Mouse (Mus musculus): ENCODE results near the gene Jsrp1. TPM values are rescaled to one million over a fixed set of nuclear protein-coding genes. Genes with fewer than 3 reads are reported as not detected.

The Jsrp1 gene
- polyA plus RNA-seq, 1 experiment from 2014 or later = 0.70 TPM

DNA sequence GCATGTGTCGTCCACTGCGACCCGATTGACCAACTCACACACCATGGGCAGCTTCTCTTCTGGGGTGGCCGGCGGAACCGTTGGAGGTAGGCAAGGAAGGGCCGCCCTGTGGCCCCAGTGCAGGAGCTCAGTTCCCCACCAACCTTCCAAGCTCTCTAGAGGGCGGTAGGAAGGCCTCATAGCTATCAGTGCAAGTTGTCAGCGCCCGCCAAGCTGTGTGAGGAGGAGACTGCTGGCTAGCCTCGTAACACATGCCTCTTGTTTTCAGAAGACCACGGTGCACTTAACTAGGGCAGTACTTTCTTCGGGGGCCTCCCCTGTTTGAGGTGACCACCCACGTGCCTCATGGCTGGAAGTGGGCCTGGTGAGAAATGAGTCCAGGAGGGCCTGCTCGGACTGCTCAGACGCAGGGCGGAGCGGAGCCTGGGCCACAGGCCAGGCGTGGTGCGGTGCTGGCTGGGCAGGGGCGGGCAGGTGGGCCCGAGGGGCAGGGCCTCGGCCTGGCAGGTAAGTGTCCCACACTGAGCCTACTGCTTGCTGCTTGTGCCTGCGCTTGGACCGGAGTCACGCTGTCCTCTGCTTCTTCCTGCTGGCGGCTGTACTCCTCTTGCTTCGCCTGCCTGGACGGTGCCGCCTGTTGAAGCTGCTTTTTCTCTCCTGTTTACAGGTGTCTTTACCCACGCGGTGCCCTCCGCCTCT is 21.7 kb downstream of the Jsrp1 start:
- Histone ChIP-seq H3K9ac (ENCODE audit: low read depth, low read length) (0 out of 2 replicates have a peak overlapping the region, but pooled peaks have one; percentile 19), H3K4me3 (ENCODE audit: low read length) (no peak overlapping the region), H3K27me3 (replicated peaks; ENCODE audit: control insufficient read depth, insufficient read depth, low read length) (no peaks in the 10 kb centered on the region), H3K4me1 (ENCODE audit: control insufficient read depth, insufficient read depth, low read length) (peaks cover 12% of the 10 kb centered on the region), H3K9me3 (ENCODE audit: control insufficient read depth, low read length) (no peaks in the 10 kb centered on the region), H3K36me3 (ENCODE audit: control insufficient read depth, insufficient read depth, low read length) (peaks cover 53% of the 10 kb centered on the region), H3K4me2 (ENCODE audit: low read depth, low read length) (no peak overlapping the region), H3K27ac (ENCODE audit: low read length) (peak overlapping the region; percentile 45; the same call in 1 of the 2 replicates)
- ATAC-seq = no peak
- 81% methylated on average over 33 of the region's 33 CpGs for whole genome bisulfite sequencing

DNA sequence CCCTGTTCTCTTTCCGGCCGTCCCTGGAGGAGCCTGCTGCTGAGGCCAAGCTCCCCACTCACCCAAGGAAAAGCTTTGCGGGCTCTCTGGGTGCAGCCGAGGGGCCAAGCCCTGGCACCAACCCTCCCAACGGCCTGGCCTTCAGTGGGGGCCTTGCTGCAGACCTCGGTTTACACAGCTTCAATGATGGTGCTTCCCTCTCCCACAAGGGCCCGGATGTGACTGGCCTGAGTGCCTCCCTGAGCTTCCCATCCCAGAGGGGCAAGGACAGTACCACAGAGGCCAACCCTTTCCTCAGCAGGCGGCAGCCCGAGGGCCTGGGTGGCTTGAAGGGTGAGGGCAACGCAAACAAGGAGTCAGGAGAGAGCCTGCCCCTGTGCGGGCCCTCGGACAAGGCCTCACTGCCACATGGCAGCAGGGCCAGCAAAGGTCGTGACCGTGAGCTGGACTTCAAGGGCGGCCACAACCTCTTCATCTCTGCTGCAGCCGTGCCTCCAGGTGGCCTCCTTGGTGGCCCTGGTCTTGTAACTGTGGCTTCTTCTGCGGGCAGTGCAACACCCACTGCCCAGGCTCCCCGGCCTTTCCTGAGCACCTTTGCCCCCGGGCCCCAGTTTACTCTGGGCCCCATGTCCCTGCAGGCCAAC is 22.4 kb downstream of the Jsrp1 start:
- Histone ChIP-seq H3K27me3 (replicated peaks; ENCODE audit: control insufficient read depth, insufficient read depth, low read length) (no peaks in the 10 kb centered on the region), H3K9me3 (ENCODE audit: control insufficient read depth, low read length) (no peaks in the 10 kb centered on the region), H3K27ac (ENCODE audit: low read length) (peak overlapping the region; percentile 45; the same call in 1 of the 2 replicates), H3K4me1 (ENCODE audit: control insufficient read depth, insufficient read depth, low read length) (peaks cover 8% of the 10 kb centered on the region), H3K9ac (ENCODE audit: low read depth, low read length) (peak overlapping the region; percentile 19; the same call in 1 of the 2 replicates), H3K4me3 (ENCODE audit: low read length) (no peak overlapping the region), H3K4me2 (ENCODE audit: low read depth, low read length) (no peak overlapping the region), H3K36me3 (ENCODE audit: control insufficient read depth, insufficient read depth, low read length) (peaks cover 61% of the 10 kb centered on the region)
- WGBS = 85% methylated on average over 19 of the region's 19 CpGs
- no peak for ATAC-seq

DNA sequence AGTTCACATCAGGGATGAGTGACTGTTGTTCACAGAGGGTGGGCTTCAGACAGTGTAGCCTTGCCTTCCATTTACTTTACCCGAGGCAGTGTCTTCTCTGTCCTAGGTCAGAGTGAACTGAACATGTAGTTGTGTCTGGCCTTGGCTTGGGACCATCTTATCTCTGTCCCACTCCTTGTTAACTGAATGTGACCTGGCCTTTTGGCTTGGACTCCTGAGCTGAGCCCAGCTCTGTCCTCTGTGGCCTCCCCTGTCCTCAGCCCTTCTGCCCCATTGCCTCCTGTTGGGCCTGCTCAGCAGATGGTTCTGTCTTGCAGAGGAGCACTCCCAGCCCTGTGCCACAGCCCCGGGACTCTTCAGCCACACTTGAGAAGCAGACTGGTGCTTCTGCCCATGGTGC is 25.8 kb downstream of the Jsrp1 start:
- H3K27ac ChIP-seq (ENCODE audit: low read length) = no peak overlapping the region
- H3K9ac ChIP-seq (ENCODE audit: low read depth, low read length) = no peak overlapping the region
- no peak overlapping the region for H3K4me2 ChIP-seq (ENCODE audit: low read depth, low read length)
- H3K27me3 ChIP-seq (replicated peaks; ENCODE audit: control insufficient read depth, insufficient read depth, low read length) = no peaks in the 10 kb centered on the region
- peaks cover 4% of the 10 kb centered on the region; the same call in 1 of the 2 replicates for H3K4me1 ChIP-seq (ENCODE audit: control insufficient read depth, insufficient read depth, low read length)
- 84% methylated on average over 2 of the region's 2 CpGs for WGBS
- H3K9me3 ChIP-seq (ENCODE audit: control insufficient read depth, low read length) = no peaks in the 10 kb centered on the region
- H3K4me3 ChIP-seq (ENCODE audit: low read length) = no peak overlapping the region
- no peak for ATAC-seq
- peaks cover 61% of the 10 kb centered on the region for H3K36me3 ChIP-seq (ENCODE audit: control insufficient read depth, insufficient read depth, low read length)

DNA sequence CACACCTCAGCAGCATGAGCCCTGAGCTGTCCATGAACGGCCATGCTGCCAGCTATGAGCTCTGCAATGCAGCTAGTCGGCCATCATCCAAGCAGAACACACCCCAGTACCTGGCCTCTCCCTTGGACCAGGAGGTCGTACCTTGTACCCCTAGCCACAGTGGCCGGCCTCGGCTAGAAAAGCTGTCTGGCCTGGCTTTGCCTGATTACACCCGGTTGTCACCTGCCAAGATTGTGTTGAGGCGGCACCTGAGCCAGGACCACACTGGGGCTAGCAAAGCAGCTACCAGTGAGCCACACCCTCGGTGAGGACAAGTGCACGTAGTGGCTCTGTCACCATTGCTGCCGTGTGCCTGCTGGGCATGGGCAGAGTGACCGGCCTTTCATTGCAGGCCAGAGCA is 27.3 kb downstream of the Jsrp1 start:
- H3K36me3 ChIP-seq (ENCODE audit: control insufficient read depth, insufficient read depth, low read length) = peaks cover 54% of the 10 kb centered on the region
- no peak for ATAC-seq
- no peak overlapping the region for H3K27ac ChIP-seq (ENCODE audit: low read length)
- no peak overlapping the region for H3K9ac ChIP-seq (ENCODE audit: low read depth, low read length)
- no peaks in the 10 kb centered on the region for H3K9me3 ChIP-seq (ENCODE audit: control insufficient read depth, low read length)
- no peak overlapping the region for H3K4me3 ChIP-seq (ENCODE audit: low read length)
- H3K4me2 ChIP-seq (ENCODE audit: low read depth, low read length) = no peak overlapping the region
- no peaks in the 10 kb centered on the region for H3K4me1 ChIP-seq (ENCODE audit: control insufficient read depth, insufficient read depth, low read length)
- WGBS = 93% methylated on average over 11 of the region's 11 CpGs
- no peaks in the 10 kb centered on the region for H3K27me3 ChIP-seq (replicated peaks; ENCODE audit: control insufficient read depth, insufficient read depth, low read length)

DNA sequence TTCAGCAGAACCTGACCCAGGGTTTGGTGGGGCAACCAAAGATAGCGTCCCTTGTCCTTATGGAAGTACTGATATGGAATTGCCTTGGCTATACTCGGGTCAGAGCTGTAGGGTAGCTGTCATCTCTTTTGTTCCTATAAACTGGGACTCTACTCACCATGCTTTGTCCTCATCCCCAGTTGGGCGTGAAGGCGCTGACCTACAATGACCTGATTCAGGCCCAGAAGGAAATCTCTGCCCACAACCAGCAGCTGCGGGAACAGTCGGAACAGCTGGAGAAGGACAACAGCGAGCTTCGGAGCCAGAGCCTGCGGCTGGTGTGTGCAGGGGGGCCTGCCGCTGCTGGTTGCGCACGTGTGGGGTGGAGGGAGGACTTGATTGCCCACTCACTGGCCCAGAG is 28.4 kb downstream of the Jsrp1 start:
- no peak overlapping the region for H3K9ac ChIP-seq (ENCODE audit: low read depth, low read length)
- no peaks in the 10 kb centered on the region for H3K9me3 ChIP-seq (ENCODE audit: control insufficient read depth, low read length)
- no peaks in the 10 kb centered on the region for H3K27me3 ChIP-seq (replicated peaks; ENCODE audit: control insufficient read depth, insufficient read depth, low read length)
- no peak overlapping the region for H3K27ac ChIP-seq (ENCODE audit: low read length)
- no peak overlapping the region for H3K4me2 ChIP-seq (ENCODE audit: low read depth, low read length)
- WGBS = 88% methylated on average over 12 of the region's 12 CpGs
- no peaks in the 10 kb centered on the region for H3K4me1 ChIP-seq (ENCODE audit: control insufficient read depth, insufficient read depth, low read length)
- no peak overlapping the region for H3K4me3 ChIP-seq (ENCODE audit: low read length)
- ATAC-seq = no peak
- peaks cover 48% of the 10 kb centered on the region for H3K36me3 ChIP-seq (ENCODE audit: control insufficient read depth, insufficient read depth, low read length)

DNA sequence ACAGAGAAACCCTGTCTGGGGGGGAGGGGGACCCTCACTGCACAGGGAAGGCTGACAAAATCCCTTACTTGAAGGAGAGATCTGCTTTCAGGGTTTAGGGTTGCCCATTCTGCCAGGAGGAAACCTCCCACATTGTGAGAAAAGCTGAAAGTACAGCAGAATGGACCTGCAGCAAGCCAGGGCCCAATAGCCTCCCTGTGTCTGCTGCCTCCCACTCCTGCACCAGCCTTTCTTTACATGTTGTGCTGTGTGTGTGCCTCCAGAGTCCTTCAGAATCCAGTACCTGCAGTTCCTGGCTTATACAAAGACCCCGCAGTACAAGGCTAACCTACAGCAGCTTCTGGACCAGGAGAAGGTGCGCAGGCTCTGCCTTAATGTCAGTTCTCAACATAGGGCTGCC is 29.0 kb downstream of the Jsrp1 start:
- H3K4me1 ChIP-seq (ENCODE audit: control insufficient read depth, insufficient read depth, low read length) = no peaks in the 10 kb centered on the region
- H3K27ac ChIP-seq (ENCODE audit: low read length) = no peak overlapping the region
- no peak overlapping the region for H3K4me2 ChIP-seq (ENCODE audit: low read depth, low read length)
- peaks cover 45% of the 10 kb centered on the region for H3K36me3 ChIP-seq (ENCODE audit: control insufficient read depth, insufficient read depth, low read length)
- no peak overlapping the region for H3K9ac ChIP-seq (ENCODE audit: low read depth, low read length)
- no peaks in the 10 kb centered on the region for H3K9me3 ChIP-seq (ENCODE audit: control insufficient read depth, low read length)
- WGBS = 98% methylated on average over 2 of the region's 2 CpGs
- no peak overlapping the region for H3K4me3 ChIP-seq (ENCODE audit: low read length)
- no peak for ATAC-seq
- H3K27me3 ChIP-seq (replicated peaks; ENCODE audit: control insufficient read depth, insufficient read depth, low read length) = no peaks in the 10 kb centered on the region

DNA sequence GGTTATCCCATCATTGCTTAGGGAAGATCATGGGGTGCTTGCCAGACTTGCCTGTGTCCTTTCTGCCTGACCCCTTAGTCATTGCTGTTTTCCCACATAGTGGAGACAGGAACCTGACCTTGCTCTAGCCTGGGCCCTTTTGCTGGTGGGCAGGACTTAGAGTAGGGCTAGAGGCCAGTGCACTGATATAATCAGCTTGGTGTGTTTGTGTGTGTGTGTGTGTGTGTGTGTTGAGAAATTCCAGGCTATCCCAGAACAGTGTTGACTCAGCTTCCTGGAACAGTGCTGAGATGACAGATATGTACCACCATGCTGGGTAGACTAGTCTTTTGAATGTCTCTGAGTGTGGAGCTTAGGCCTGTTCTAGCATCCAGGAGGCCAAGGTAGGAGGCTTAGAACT is 33.7 kb downstream of the Jsrp1 start:
- H3K9ac ChIP-seq (ENCODE audit: low read depth, low read length) = no peak overlapping the region
- no peak overlapping the region for H3K4me3 ChIP-seq (ENCODE audit: low read length)
- H3K4me1 ChIP-seq (ENCODE audit: control insufficient read depth, insufficient read depth, low read length) = 0 out of 2 replicates have a peak, but pooled peaks cover under 1% of the 10 kb centered on the region
- no peak overlapping the region for H3K4me2 ChIP-seq (ENCODE audit: low read depth, low read length)
- H3K9me3 ChIP-seq (ENCODE audit: control insufficient read depth, low read length) = no peaks in the 10 kb centered on the region
- ATAC-seq = no peak
- no peaks in the 10 kb centered on the region for H3K27me3 ChIP-seq (replicated peaks; ENCODE audit: control insufficient read depth, insufficient read depth, low read length)
- H3K36me3 ChIP-seq (ENCODE audit: control insufficient read depth, insufficient read depth, low read length) = peaks cover 22% of the 10 kb centered on the region
- H3K27ac ChIP-seq (ENCODE audit: low read length) = no peak overlapping the region

DNA sequence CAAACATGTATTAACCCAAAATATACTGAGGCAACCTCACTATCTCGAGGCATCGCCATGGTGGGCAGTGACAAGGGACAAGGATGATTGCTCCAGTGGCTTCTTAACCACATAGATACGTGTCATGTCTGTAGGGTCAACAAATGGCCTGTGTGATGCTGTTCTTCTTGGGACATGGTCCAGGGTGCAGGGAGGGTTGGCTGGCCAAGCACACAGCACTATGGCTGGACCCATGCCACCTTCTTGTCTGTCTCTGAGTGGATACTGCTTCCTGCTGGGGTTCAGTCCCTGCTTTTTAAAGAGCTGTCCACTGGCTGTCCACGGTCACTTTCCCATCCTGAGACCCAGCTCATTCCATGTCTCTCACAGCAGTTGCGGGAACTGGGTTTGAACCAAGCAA is 36.2 kb downstream of the Jsrp1 start:
- no peak overlapping the region for H3K9ac ChIP-seq (ENCODE audit: low read depth, low read length)
- no peak overlapping the region for H3K4me3 ChIP-seq (ENCODE audit: low read length)
- 0 out of 2 replicates have a peak, but pooled peaks cover 5% of the 10 kb centered on the region for H3K4me1 ChIP-seq (ENCODE audit: control insufficient read depth, insufficient read depth, low read length)
- no peak overlapping the region for H3K27ac ChIP-seq (ENCODE audit: low read length)
- peaks cover 18% of the 10 kb centered on the region for H3K36me3 ChIP-seq (ENCODE audit: control insufficient read depth, insufficient read depth, low read length)
- WGBS = 95% methylated on average over 5 of the region's 5 CpGs
- H3K4me2 ChIP-seq (ENCODE audit: low read depth, low read length) = no peak overlapping the region
- no peak for ATAC-seq
- no peaks in the 10 kb centered on the region for H3K27me3 ChIP-seq (replicated peaks; ENCODE audit: control insufficient read depth, insufficient read depth, low read length)
- no peaks in the 10 kb centered on the region for H3K9me3 ChIP-seq (ENCODE audit: control insufficient read depth, low read length)

DNA sequence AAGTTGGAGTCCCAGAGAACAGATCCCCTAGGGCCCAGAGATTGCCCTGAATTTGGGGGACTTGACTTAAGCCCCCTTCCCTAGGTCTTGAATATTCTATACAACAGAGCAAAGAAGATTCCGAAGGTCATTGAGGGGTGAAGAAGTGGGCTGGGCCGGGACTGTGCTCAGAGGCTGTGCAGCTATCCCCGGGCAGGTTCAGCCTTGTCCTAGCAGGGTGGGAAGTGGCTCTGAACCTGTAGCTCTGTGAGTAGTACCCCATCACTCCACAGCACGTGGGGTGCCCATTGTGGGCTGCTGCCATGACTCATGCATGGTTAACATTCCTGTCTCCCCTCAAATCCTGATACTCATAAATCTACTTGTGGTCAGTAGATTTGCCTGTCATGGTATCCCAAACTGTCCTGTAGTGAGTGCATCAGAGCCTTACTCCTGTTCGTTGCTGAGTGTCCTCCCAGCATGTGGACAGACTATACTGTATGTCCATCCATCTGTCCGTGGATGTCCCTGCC is 36.9 kb downstream of the Jsrp1 start:
- no peaks in the 10 kb centered on the region for H3K27me3 ChIP-seq (replicated peaks; ENCODE audit: control insufficient read depth, insufficient read depth, low read length)
- H3K4me3 ChIP-seq (ENCODE audit: low read length) = no peak overlapping the region
- WGBS = 88% methylated on average over 6 of the region's 6 CpGs
- H3K36me3 ChIP-seq (ENCODE audit: control insufficient read depth, insufficient read depth, low read length) = peaks cover 22% of the 10 kb centered on the region
- ATAC-seq = no peak
- no peak overlapping the region for H3K9ac ChIP-seq (ENCODE audit: low read depth, low read length)
- no peak overlapping the region for H3K27ac ChIP-seq (ENCODE audit: low read length)
- no peak overlapping the region for H3K4me2 ChIP-seq (ENCODE audit: low read depth, low read length)
- H3K4me1 ChIP-seq (ENCODE audit: control insufficient read depth, insufficient read depth, low read length) = 0 out of 2 replicates have a peak, but pooled peaks cover 5% of the 10 kb centered on the region
- no peaks in the 10 kb centered on the region for H3K9me3 ChIP-seq (ENCODE audit: control insufficient read depth, low read length)

Measured in intestine, embryonic 16.5 days (tissue).